Mouse (Mus musculus) megakaryocyte, adult 5-6 weeks (primary cell): ENCODE results near the gene Acp7. TPM values are rescaled to one million over a fixed set of nuclear protein-coding genes. Genes with fewer than 3 reads are reported as not detected.

Experiments used
- ATAC-seq: 2 replicates; pipeline ENCODE4 v1.8.0; 2016; ENCODE audit warnings: mild to moderate bottlenecking, inconsistent platforms; ENCODE audit not compliant: poor library complexity, severe bottlenecking
- total RNA-seq, 2 experiments: library from RNA; stranded (forward) in 1 of 2; stranded (reverse) in 1 of 2; fragments of 153-499, 151-499 nt in 1 of 2; fragments of 221-1000, 200-1000 nt in 1 of 2; gene quantifications; 2 replicates each; pipeline versions ENCODE4 v1.2.3 to v1.2.4; 2015 to 2017

Acp7 gene
- total RNA-seq, 2 experiments from 2014 or later = not detected

GRCm38 (mm10) chr7:28603136-28603535 lies 28.0 kb downstream of the Acp7 start:
- ATAC-seq = no peak

GRCm38 (mm10) chr7:28601668-28602067 lies 29.5 kb downstream of the Acp7 start:
- ATAC-seq = no peak

- peak; percentile 44 for ATAC-seq
These were observed 30.1 kb downstream of the Acp7 start for GRCm38 (mm10) chr7:28601029-28601428.

- ATAC-seq = no peak
These were observed 32.2 kb downstream of the Acp7 start for GRCm38 (mm10) chr7:28598951-28599350.

- ATAC-seq = peak; percentile 98
These were observed 33.3 kb downstream of the Acp7 start, which contains the start of the genes Samd4b and Pak4 for GRCm38 (mm10) chr7:28597642-28598446. Gene Samd4b, minus strand, starts transcription at chr7:28598144. Gene Pak4, minus strand, starts transcription at chr7:28598185.

- no peak for ATAC-seq
These were observed 33.9 kb downstream of the Acp7 start for GRCm38 (mm10) chr7:28597277-28597570.

- peak; percentile 22; the same call in 1 of the 2 replicates for ATAC-seq
These were observed 34.5 kb downstream of the Acp7 start for GRCm38 (mm10) chr7:28596436-28597276.

- no peak for ATAC-seq
These were observed 35.2 kb downstream of the Acp7 start for GRCm38 (mm10) chr7:28595751-28596435.

GRCm38 (mm10) chr7:28593206-28594111 lies 37.7 kb downstream of the Acp7 start:
- ATAC-seq = peak; percentile 31; the same call in 1 of the 2 replicates

GRCm38 (mm10) chr7:28591862-28592261 lies 39.3 kb downstream of the Acp7 start:
- ATAC-seq = no peak

GRCm38 (mm10) chr7:28587644-28588043 lies 43.5 kb downstream of the Acp7 start:
- ATAC-seq = no peak

- ATAC-seq = no peak
These were observed 44.3 kb downstream of the Acp7 start for GRCm38 (mm10) chr7:28586663-28587411.

- ATAC-seq = no peak
These were observed 46.1 kb downstream of the Acp7 start for GRCm38 (mm10) chr7:28585001-28585400.

- no peak for ATAC-seq
These were observed 46.7 kb downstream of the Acp7 start for GRCm38 (mm10) chr7:28584468-28584867.

- ATAC-seq = peak; percentile 86
These were observed 47.4 kb downstream of the Acp7 start for GRCm38 (mm10) chr7:28583570-28584344.

GRCm38 (mm10) chr7:28582841-28583240 lies 48.3 kb downstream of the Acp7 start:
- no peak for ATAC-seq

- no peak for ATAC-seq
These were observed 49.4 kb downstream of the Acp7 start for GRCm38 (mm10) chr7:28581721-28582120.

GRCm38 (mm10) chr7:28579826-28580225 lies 51.3 kb downstream of the Acp7 start:
- ATAC-seq = no peak
